Mouse (Mus musculus) brown adipose tissue, adult 24 weeks (tissue): ENCODE data around the gene Zfp74. TPM values are rescaled to one million over a fixed set of nuclear protein-coding genes. Genes with fewer than 3 reads are reported as not detected.

ENCODE experiments used
- H3K27ac ChIP-seq: fragments of 200-500 bp; replicated peaks from 2 replicates; pipeline ENCODE4 v1.5.1; 2012; ENCODE audit warnings: low read depth, mild to moderate bottlenecking, low read length
- H3K4me1 ChIP-seq: fragments of 200-500 bp; 2 replicates; pipeline ENCODE4 v1.6.1; 2012; ENCODE audit warnings: low read length, mixed read lengths; ENCODE audit not compliant: control insufficient read depth, insufficient read depth, insufficient read length
- H3K4me3 ChIP-seq: fragments of 200-500 bp; 2 replicates; pipeline ENCODE4 v1.5.1; 2012; ENCODE audit warnings: low read depth, mild to moderate bottlenecking, low read length, moderate library complexity; ENCODE audit not compliant: insufficient read depth
- polyA plus RNA-seq: library from polyadenylated mRNA; stranded (reverse); fragments of >200 nt; gene quantifications from 2 replicates; pipeline ENCODE4 v1.2.4, GENCODE M21; 2012; ENCODE audit not compliant: missing spikeins, insufficient read depth, insufficient read length

Zfp74 gene
- polyA plus RNA-seq, 1 experiment, result 7.3 TPM

DNA sequence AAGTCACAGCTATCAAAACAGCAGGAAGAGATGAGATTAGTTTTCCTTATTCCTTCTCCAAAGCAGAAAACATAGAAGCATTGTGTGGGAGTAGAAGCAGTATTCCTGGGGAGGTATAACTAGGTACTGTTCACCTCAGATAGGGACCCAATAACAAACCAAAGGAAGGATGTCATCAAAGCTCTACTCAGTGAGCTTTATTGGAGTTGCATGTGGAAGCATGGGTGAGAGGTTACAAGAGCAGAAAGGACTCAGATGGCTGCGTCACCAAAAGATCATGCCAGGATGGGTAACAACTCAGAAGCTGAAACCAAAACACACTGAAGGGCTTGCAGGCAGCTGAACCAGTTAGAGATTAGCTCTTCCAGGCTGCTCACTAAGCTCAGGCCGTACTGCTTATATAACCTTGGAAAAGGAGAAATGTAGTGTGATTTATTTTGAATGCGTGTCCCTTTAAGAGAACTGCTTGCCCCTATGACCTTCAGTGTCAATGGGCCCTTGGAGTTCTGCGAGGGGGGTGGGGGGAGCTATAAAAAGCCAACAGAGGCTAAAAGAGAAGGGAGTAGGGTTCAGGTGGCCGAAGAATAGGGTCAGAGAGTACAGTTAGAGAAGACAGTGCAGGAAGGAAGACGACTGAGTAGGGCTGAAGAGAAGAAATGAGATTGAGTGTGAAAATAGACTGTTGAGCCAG lies 36.4 kb downstream of the Zfp74 start:
- Histone ChIP-seq H3K4me3 (no peak overlapping the region), H3K4me1 (no peaks in the 10 kb centered on the region), H3K27ac (peak overlapping the region; percentile 76)

DNA sequence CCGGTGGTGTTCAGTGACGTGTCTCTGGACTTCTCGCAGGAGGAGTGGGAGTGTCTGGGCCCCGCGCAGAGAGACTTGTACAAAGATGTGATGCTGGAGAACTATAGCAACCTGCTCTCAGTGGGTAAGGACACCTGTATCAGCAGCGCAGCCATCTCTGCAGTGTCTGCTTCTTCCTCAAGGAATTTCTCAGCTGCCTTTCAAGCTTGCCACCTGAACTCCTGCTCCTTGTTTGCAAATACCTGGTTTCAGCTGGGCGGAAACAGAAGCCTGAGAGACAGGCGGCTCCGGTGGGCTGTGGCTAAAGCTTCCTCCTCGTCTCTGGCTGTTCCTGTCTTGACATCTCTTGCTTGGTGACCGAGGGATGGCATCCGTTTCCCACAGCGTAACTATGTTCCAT lies 41.7 kb downstream of the Zfp74 start:
- Histone ChIP-seq H3K4me3 (no peak overlapping the region), H3K27ac (no peak overlapping the region), H3K4me1 (no peaks in the 10 kb centered on the region)

- Histone ChIP-seq H3K27ac (no peak overlapping the region), H3K4me3 (no peak overlapping the region)
Observed at GRCm38 (mm10) chr7:29910252-29910651, 43.6 kb downstream of the Zfp74 start.

GRCm38 (mm10) chr7:29908130-29908950 lies 45.5 kb downstream of the Zfp74 start, which contains the start of gene Zfp383:
Zfp383 (plus strand) TSS chr7:29908223.
- Histone ChIP-seq H3K27ac (peak within 1 kb of the TSS; percentile 97), H3K4me3 (peak within 1 kb of the TSS; percentile 89), H3K4me1 (no peaks in the 10 kb centered on the region)

More at GRCm38 (mm10) chr7:29910252-29910651, 43.6 kb downstream of the Zfp74 start:
- no peaks in the 10 kb centered on the region for H3K4me1 ChIP-seq

DNA sequence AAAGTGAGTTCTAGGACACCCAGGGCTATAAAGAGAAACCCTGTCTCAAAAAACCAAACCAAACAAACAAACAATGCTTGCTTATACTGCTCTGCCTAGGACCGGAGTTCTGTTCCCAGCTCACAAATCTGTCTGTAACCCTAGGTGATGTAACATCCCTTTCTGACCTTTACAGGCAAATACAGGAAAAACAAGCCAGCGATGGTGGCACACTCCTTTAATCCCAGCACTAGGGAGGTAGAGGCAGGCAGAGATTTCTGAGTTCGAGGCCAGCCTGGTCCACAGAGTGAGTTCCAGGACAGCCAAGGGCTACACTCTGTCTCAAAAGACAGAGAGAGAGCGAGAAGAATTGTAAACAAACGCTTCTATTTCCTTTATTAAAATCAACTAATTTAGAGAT lies 46.7 kb downstream of the Zfp74 start:
- Histone ChIP-seq H3K27ac (no peak overlapping the region), H3K4me1 (no peaks in the 10 kb centered on the region)

GRCm38 (mm10) chr7:29906682-29907058 lies 47.2 kb downstream of the Zfp74 start:
- H3K4me3 ChIP-seq, result peak overlapping the region; percentile 99
- H3K27ac ChIP-seq, result peak overlapping the region; percentile 93
- H3K4me1 ChIP-seq, result no peaks in the 10 kb centered on the region

More for the DNA sequence above, 46.7 kb downstream of the Zfp74 start:
- H3K4me3 ChIP-seq, result no peak overlapping the region

GRCm38 (mm10) chr7:29905966-29906681 lies 47.8 kb downstream of the Zfp74 start, which contains the start of gene Zfp27:
Zfp27 (minus strand) TSS chr7:29906572.
- peak within 1 kb of the TSS; percentile 99 for H3K4me3 ChIP-seq

GRCm38 (mm10) chr7:29904101-29904500 lies 49.8 kb downstream of the Zfp74 start:
- Histone ChIP-seq H3K4me3 (no peak overlapping the region), H3K27ac (no peak overlapping the region), H3K4me1 (no peaks in the 10 kb centered on the region)

More at GRCm38 (mm10) chr7:29905966-29906681, 47.8 kb downstream of the Zfp74 start, which contains the start of gene Zfp27:
- Histone ChIP-seq H3K4me1 (no peaks in the 10 kb centered on the region), H3K27ac (peak within 1 kb of the TSS; percentile 94)

GRCm38 (mm10) chr7:29898351-29898750 lies 55.5 kb downstream of the Zfp74 start:
- H3K4me1 ChIP-seq, result no peaks in the 10 kb centered on the region
- H3K4me3 ChIP-seq, result no peak overlapping the region
- no peak overlapping the region for H3K27ac ChIP-seq

DNA sequence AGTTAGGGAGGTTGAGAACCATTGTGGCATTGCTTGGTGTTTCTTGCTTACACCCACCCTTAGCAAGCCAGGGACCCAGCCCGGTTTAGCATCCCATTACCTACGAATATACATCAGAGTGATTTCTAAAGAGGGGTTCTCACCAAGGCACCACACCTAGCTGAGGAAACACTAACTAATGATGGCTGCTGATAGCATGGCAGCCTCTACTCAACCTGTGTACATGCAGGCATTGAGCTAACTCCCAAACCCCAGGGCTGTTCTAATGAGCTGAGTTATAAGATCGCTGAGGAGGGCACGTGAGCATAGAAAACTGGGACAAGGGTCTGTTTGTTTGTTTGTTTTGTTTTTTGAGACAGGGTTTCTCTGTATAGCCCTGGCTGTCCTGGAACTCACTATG lies 61.1 kb downstream of the Zfp74 start:
- H3K4me1 ChIP-seq, result no peaks in the 10 kb centered on the region
- no peak overlapping the region for H3K4me3 ChIP-seq
- H3K27ac ChIP-seq, result no peak overlapping the region

- H3K4me1 ChIP-seq, result no peaks in the 10 kb centered on the region
- no peak overlapping the region for H3K27ac ChIP-seq
- no peak overlapping the region for H3K4me3 ChIP-seq
Observed at GRCm38 (mm10) chr7:29890501-29890900, 63.4 kb downstream of the Zfp74 start.

DNA sequence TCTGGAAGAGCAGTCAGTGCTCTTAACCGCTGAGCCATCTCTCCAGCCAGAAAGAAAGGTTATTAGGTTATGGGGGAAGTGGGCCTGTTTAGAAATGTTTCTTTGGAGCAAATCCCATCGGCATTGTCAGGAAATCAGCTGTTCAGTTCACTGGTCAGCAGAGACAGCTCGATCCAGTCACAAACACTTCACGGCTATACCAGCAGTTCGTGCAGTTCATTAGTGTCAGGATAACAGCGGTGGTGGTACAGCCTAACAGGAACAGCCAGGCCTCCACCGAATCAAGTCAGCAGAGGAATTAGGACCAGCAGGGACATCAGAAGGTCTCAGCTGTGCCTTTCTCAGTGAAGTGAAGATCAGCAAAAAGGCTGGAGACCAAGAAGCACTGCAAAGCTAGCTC lies 73.0 kb downstream of the Zfp74 start:
- Histone ChIP-seq H3K4me1 (no peaks in the 10 kb centered on the region), H3K4me3 (no peak overlapping the region), H3K27ac (no peak overlapping the region)
